Mouse (Mus musculus) midbrain, embryonic 14.5 days (tissue): ENCODE results near the gene Ccr10. TPM values are rescaled to one million over a fixed set of nuclear protein-coding genes. Genes with fewer than 3 reads are reported as not detected.
A peak's percentile ranks its signal among the peaks of the same experiment; 100 is the strongest.

Source experiments
- ATAC-seq: fragments of 200-750 bp; cut with Nextera tagmentation; 2 replicates; pipeline ENCODE4 v1.8.0; 2017; ENCODE audit warnings: moderate number of reproducible peaks, moderate library complexity; ENCODE audit not compliant: low FRiP score, low TSS enrichment
- DNase-seq: peaks from one replicate; pipeline ENCODE4 v3.0.0-alpha.2; 2015
- H3K27ac ChIP-seq: fragments of 300-500 bp; sonication (generic); replicated peaks from 2 replicates; pipeline ENCODE4 v1.5.1; 2014; ENCODE audit warnings: mild to moderate bottlenecking, low read depth, low read length, moderate library complexity
- H3K27me3 ChIP-seq: fragments of 300-500 bp; sonication (generic); 2 replicates; pipeline ENCODE4 v1.6.1; 2014; ENCODE audit warnings: low read length, control low read depth, mixed read lengths; ENCODE audit not compliant: control insufficient read depth, insufficient read depth
- H3K36me3 ChIP-seq: fragments of 300-500 bp; sonication (generic); 2 replicates; pipeline ENCODE4 v1.6.1; 2014; ENCODE audit warnings: low read length, control low read depth; ENCODE audit not compliant: control insufficient read depth, insufficient read depth
- H3K4me1 ChIP-seq: fragments of 300-500 bp; sonication (generic); 2 replicates; pipeline ENCODE4 v1.6.1; 2014; ENCODE audit warnings: mild to moderate bottlenecking, antibody characterized with exemption, low read length, control low read depth; ENCODE audit not compliant: control insufficient read depth, insufficient read depth
- H3K4me2 ChIP-seq: fragments of 300-500 bp; sonication (generic); 2 replicates; pipeline ENCODE4 v1.6.1; 2014; ENCODE audit warnings: mild to moderate bottlenecking, low read length, moderate library complexity
- H3K4me3 ChIP-seq: fragments of 300-500 bp; sonication (generic); replicated peaks from 2 replicates; pipeline ENCODE4 v1.5.1; 2014; ENCODE audit warnings: low read depth, low read length
- H3K9ac ChIP-seq: fragments of 300-500 bp; sonication (generic); replicated peaks from 2 replicates; pipeline ENCODE4 v1.6.1; 2014; ENCODE audit warnings: mild to moderate bottlenecking, low read length, moderate library complexity
- H3K9me3 ChIP-seq: fragments of 300-500 bp; sonication (generic); 2 replicates; pipeline ENCODE4 v1.6.1; 2016; ENCODE audit warnings: low read length, control low read depth, mixed read lengths; ENCODE audit not compliant: control insufficient read depth
- WGBS: fragments of 180-500 bp; shearing (Covaris S2); extraction: QIAGEN DNeasy Blood & Tissue Kit; methylation state at CpG from one replicate; pipeline ENCODE4 v1.1.7; 2014; 5-methylcytosine and 5-hydroxymethylcytosine counted together
- polyA plus RNA-seq: library from polyadenylated mRNA; unstranded; fragments of >200 nt; fragmentation: Nextera tagmentation; extraction: Ambion mirVana; gene quantifications from 2 replicates; pipeline ENCODE4 v1.2.1, GENCODE M21; 2014

Ccr10 gene
- polyA plus RNA-seq, 1 experiment from 2014 or later, result not detected

- no peaks in the 10 kb centered on the region for H3K27me3 ChIP-seq
- no peaks in the 10 kb centered on the region for H3K9me3 ChIP-seq
- H3K4me3 ChIP-seq, result no peak overlapping the region
- H3K4me2 ChIP-seq, result no peak overlapping the region
- 58% methylated on average over 17 of the region's 17 CpGs for WGBS
- no peak overlapping the region for H3K9ac ChIP-seq
- peaks cover 18% of the 10 kb centered on the region for H3K36me3 ChIP-seq
- H3K4me1 ChIP-seq, result peaks cover 15% of the 10 kb centered on the region; the same call in 1 of the 2 replicates
- no peak; the same call in 1 of the 2 replicates for ATAC-seq
- H3K27ac ChIP-seq, result peak overlapping the region; percentile 75; the same call in 1 of the 2 replicates
- no peak for DNase-seq
Observed at GRCm38 (mm10) chr11:101190913-101191907, 16.0 kb upstream of the Ccr10 start.

DNA sequence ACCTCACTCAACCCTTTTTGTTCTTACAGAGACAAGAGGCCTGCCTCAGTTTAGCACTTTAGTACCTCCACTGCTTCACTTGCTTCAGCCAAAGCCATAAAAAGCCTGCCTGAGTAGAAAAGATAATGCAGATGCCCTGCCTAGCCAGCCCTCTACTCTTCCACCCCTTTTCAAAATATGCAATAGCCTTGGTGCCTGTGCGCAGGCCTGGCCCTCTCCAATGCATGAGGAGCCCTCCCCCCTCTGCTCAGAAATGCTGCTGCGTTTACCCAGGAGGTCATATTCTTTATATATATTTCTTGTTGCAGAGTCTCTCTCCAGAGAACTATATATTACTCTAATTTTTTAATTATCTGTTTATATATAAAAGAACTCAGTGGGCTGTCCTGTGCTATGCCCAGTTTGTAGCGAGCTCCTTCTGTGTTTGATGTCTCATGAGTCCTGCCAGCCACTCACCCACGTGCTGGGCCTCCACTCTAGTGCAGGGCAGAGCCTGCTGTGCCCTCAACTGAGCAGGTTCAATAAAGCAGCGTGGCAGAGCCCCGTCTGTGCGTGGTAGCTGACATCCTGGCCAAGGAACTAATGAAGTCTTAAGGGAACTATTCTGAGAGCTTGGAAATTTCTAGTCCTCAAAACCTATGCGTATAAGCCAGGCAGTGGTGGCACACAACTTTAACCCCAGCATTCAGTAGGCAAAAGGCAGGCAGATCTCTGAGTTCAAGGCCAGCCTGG is 15.1 kb upstream of the Ccr10 start:
- H3K9ac ChIP-seq, result peak overlapping the region; percentile 23; the same call in 1 of the 2 replicates
- 33% methylated on average over 8 of the region's 8 CpGs for WGBS
- H3K9me3 ChIP-seq, result no peaks in the 10 kb centered on the region
- H3K4me2 ChIP-seq, result no peak overlapping the region
- peaks cover 15% of the 10 kb centered on the region; the same call in 1 of the 2 replicates for H3K4me1 ChIP-seq
- no peaks in the 10 kb centered on the region for H3K27me3 ChIP-seq
- peak overlapping the region; percentile 75 for H3K27ac ChIP-seq
- DNase-seq (no peak), ATAC-seq (no peak)
- no peak overlapping the region for H3K4me3 ChIP-seq
- peaks cover 16% of the 10 kb centered on the region for H3K36me3 ChIP-seq

DNA sequence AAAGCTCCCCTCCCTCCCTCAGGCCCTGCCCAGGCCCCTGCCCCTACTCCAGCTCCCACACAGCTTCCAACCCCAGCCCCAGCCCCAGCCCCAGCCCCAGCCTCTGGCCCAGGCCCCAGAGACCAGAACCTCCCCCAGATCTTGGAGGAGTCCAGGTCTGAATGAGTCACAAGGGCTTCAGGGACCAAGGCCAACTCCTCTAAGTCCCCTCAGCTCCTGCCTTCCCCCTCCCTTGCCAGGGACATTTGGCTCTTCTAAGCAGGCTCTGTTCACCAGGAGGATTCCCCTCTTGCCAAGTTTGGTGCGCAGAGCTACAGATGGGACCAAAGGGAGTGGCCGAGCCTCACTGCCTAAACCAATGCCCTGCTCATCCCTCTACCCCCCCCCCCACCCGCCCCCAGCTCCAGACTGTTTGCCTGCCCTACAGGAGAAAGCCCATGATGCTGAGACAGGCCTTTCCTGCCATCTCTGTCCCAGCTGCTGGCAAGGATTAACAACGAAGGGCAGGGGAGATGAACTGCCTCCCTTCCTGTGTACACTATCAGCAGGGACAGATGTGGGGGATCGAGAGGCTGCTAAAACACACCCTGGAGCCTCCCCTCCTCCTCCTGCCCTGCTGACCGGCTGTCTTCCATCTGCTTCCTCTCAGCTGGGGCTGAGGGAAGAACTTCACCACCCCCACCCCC is 14.4 kb upstream of the Ccr10 start:
- H3K27ac ChIP-seq, result peak overlapping the region; percentile 75
- H3K27me3 ChIP-seq, result no peaks in the 10 kb centered on the region
- no peak overlapping the region for H3K4me3 ChIP-seq
- H3K4me2 ChIP-seq, result no peak overlapping the region
- H3K9me3 ChIP-seq, result no peaks in the 10 kb centered on the region
- peaks cover 15% of the 10 kb centered on the region for H3K36me3 ChIP-seq
- peak overlapping the region; percentile 23; the same call in 1 of the 2 replicates for H3K9ac ChIP-seq
- H3K4me1 ChIP-seq, result peaks cover 15% of the 10 kb centered on the region; the same call in 1 of the 2 replicates
- 0 out of 2 replicates have a peak, but pooled peaks have one; percentile 31 for ATAC-seq
- peak; percentile 59 for DNase-seq
- WGBS, result 14% methylated on average over 6 of the region's 6 CpGs

GRCm38 (mm10) chr11:101188166-101188805 is 13.0 kb upstream of the Ccr10 start:
- H3K36me3 ChIP-seq, result 0 out of 2 replicates have a peak, but pooled peaks cover 4% of the 10 kb centered on the region
- WGBS, result 86% methylated on average over 11 of the region's 11 CpGs
- no peak overlapping the region for H3K4me3 ChIP-seq
- ATAC-seq, result no peak
- H3K4me2 ChIP-seq, result no peak overlapping the region
- H3K27ac ChIP-seq, result 0 out of 2 replicates have a peak overlapping the region, but pooled peaks have one; percentile 13
- no peak for DNase-seq
- no peaks in the 10 kb centered on the region for H3K27me3 ChIP-seq
- peaks cover 15% of the 10 kb centered on the region; the same call in 1 of the 2 replicates for H3K4me1 ChIP-seq
- no peak overlapping the region for H3K9ac ChIP-seq
- no peaks in the 10 kb centered on the region for H3K9me3 ChIP-seq

GRCm38 (mm10) chr11:101187541-101187940 is 12.3 kb upstream of the Ccr10 start:
- Histone ChIP-seq H3K4me1 (peaks cover 15% of the 10 kb centered on the region; the same call in 1 of the 2 replicates), H3K9ac (no peak overlapping the region), H3K4me3 (no peak overlapping the region), H3K4me2 (no peak overlapping the region), H3K27me3 (no peaks in the 10 kb centered on the region), H3K9me3 (no peaks in the 10 kb centered on the region), H3K36me3 (0 out of 2 replicates have a peak, but pooled peaks cover 4% of the 10 kb centered on the region), H3K27ac (no peak overlapping the region)
- 94% methylated on average over 5 of the region's 5 CpGs for WGBS
- DNase-seq (no peak), ATAC-seq (no peak)

GRCm38 (mm10) chr11:101186526-101187247 is 11.4 kb upstream of the Ccr10 start:
- DNase-seq, result no peak
- no peaks in the 10 kb centered on the region for H3K27me3 ChIP-seq
- H3K4me3 ChIP-seq, result no peak overlapping the region

GRCm38 (mm10) chr11:101185441-101185840 is 10.2 kb upstream of the Ccr10 start:
- Histone ChIP-seq H3K27ac (no peak overlapping the region), H3K9ac (no peak overlapping the region), H3K4me2 (no peak overlapping the region), H3K4me3 (no peak overlapping the region), H3K4me1 (peaks cover 12% of the 10 kb centered on the region; the same call in 1 of the 2 replicates), H3K36me3 (0 out of 2 replicates have a peak, but pooled peaks cover 4% of the 10 kb centered on the region), H3K27me3 (no peaks in the 10 kb centered on the region), H3K9me3 (no peaks in the 10 kb centered on the region)
- ATAC-seq (no peak), DNase-seq (no peak)
- 95% methylated on average over 4 of the region's 4 CpGs for WGBS

More at GRCm38 (mm10) chr11:101186526-101187247, 11.4 kb upstream of the Ccr10 start:
- WGBS, result 86% methylated on average over 27 of the region's 27 CpGs
- ATAC-seq, result no peak
- Histone ChIP-seq H3K4me2 (no peak overlapping the region), H3K27ac (no peak overlapping the region), H3K9me3 (no peaks in the 10 kb centered on the region), H3K4me1 (peaks cover 15% of the 10 kb centered on the region; the same call in 1 of the 2 replicates), H3K36me3 (0 out of 2 replicates have a peak, but pooled peaks cover 4% of the 10 kb centered on the region), H3K9ac (no peak overlapping the region)
